Mouse (Mus musculus) left cerebral cortex, postnatal 14 days (tissue): ENCODE measurements around the gene Lmcd1. TPM values are rescaled to one million over a fixed set of nuclear protein-coding genes. Genes with fewer than 3 reads are reported as not detected.

Experiments
- DNase-seq, 2 experiments: peaks; one replicate each; pipeline ENCODE4 v3.0.0; 2021 to 2022; ENCODE audit warnings: low spot score in 2 of 2, mixed read lengths in 1 of 2
- intact Hi-C: fragments of 180-260 bp; cut with DNase I; formaldehyde crosslinking; loops from one replicate; pipeline ENCODE4 v1.15.1; 2025
- total RNA-seq, 2 experiments: library from RNA; stranded (reverse); gene quantifications; 2 replicates each; pipeline ENCODE4 v1.2.3; 2021

The Lmcd1 gene
- total RNA-seq, 2 experiments from 2014 or later = 17.4 to 23.4 TPM

DNA sequence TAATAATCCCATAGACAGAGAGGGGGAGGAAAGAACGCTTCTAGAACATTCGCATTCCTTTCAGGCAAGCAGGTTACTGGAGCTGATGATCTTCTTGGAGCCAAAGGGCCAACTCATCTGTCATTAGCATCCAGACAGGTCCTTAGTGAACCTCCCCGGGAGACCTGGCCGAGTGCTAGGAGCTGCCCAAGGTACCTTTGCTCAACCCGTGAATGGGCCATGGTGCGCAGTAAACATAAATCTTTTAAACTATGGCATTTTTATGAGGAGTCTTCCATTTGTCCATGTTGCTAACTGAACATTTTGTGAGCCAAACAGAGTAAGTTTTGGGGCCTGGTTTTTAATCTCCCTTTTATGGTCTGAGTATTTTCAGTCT is 57.7 kb downstream of the Lmcd1 start:
- intact Hi-C loops = no loop called here
- no peak for DNase-seq

DNA sequence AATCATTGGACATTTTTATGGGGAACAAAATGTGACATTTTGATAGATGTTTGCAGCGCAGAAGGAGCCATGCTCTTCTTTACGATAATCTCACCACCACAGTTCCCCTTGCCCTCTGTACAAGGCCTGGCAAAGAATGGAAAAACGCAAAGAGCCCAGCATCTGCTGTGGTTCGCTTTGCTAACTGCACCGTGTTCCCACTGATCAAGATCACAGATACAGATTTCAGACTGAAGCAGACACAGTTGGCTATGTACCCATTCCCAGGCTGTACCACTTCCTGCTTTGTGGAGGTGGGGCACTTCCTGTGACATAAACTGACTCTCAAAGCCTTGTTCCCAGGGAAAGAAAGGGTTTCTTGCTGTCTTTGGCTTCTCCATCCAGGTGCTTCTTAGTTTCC is 60.4 kb downstream of the Lmcd1 start:
- no peak for DNase-seq
- intact Hi-C loops = no loop called here

DNA sequence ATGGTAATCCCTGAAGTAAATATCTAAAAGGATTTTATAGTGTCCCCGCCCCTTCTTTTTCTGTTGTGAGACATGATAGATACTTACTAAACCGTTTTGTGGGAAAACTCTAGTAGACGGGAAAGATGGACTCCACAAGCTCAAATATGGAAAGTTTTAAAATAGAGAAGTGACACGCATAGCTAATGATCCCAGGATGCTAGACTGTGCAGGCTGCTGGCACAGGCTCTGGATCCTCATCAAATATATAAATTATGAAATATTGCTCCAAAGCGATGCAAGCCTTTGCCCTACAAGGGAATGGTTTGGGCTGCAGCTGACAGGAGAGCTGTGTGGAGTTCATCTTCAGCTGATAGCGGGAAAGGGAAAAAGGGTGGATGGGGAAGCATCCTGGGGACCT is 64.1 kb downstream of the Lmcd1 start:
- intact Hi-C loops = no loop called here
- no peak for DNase-seq

DNA sequence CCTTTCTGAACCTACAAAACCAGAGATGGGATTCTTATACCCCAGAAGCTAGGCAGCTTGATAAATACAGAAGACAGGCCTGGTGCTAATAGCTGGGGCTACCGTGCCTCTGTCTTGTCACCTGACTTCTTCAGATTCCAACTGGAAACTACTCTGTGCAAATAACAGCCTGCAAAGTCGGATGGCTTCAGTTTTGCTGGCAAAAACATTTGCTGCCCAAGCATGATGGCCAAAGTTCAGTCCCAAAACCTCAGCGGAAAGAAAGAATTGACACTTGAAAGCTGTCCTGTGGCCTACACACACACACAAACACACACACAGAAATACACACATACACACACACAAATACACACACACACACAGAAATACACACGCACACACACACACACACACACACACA is 65.5 kb downstream of the Lmcd1 start:
- intact Hi-C loops = no loop called here

DNA sequence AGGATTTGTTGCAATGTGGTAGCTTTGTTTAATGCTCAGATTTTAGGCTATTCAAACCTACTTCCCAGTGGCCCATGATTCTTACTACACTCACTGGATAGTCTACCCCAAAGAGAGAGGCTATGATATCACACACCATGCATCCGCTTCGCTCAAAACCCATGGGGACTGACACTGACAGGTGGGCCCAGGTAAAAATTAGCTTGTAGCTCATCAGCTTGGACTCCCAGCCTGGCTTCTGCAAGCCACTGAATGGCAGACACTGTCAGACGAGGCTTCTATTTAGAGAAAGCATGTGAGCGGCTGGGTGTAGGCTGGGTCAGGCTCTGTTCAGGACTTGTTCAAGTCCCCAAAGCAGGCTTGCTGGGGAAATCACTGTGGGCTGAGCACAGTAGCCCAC is 76.9 kb downstream of the Lmcd1 start:
- no peak for DNase-seq
- intact Hi-C loops = no loop called here

More for the DNA sequence above, 65.5 kb downstream of the Lmcd1 start:
- DNase-seq = no peak

DNA sequence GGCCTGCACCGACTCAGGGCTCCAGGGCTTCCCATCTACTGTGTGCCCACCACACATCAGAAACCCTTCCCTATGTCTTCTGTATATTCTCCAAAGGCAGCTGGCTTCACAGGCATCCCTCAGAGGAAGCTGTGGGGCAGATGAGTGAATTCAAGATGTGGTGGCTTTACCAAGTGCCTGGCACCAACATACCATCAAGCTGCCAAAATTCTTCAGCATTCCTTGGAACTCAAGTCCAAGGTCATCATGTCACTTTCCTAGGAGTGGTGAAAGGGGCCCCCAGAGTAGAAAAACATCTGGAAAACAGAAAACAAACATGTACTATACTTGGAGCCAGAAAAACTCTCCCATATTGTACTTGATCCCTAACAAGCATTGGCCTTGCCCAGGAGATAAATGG is 85.8 kb downstream of the Lmcd1 start:
- intact Hi-C loops = no loop called here

DNA sequence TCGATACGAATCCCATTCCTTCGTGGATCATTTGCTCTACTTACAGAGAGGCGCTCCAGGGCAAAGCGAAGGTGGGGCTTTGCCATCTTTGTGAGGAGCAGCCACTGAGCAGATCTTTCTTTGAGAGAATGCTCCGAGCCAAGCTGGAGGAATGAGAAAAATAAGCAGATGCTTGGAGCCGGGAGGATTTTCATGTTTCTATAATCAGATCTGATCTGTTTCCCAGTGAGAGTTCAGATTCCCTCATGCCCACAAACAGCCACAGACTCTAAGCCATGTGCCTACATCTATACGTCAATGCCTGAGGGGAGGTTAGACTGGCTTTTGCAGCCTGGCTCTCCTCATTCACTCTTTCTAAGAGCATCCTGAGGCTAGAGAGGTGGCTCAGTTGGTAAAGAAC is 87.1 kb downstream of the Lmcd1 start:
- peak; percentile 48 to 56 for DNase-seq
- intact Hi-C loops = no loop called here

More for the DNA sequence above, 85.8 kb downstream of the Lmcd1 start:
- DNase-seq = no peak

DNA sequence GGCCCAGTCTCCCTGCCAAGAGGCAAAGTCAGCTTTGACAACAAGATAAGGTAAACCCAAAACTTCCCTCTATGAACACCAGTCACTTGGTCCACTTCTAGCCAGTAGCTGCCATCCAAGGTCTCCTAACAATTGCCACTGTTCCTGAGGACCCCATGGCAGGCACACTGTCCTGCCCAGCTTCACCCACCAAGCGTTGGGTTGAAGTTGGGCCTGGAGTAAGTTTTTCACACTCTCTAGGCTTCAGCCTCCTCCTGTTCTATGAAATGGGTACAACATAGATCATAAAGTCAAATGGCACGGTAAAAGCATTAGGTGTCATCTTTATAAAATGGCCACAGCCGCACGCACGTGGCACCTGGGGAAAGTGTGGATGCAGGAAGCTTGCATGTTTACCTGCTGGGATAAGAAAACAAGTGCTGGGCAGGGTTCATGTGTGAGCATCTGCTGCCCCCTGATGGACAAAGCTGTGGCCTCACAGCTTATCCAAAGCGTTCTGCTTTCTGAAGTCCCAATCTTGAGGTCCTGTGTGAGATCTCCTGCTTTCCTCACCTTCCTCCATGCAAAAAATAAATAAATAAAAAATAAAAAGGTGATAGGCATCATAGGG is 88.9 kb downstream of the Lmcd1 start:
- DNase-seq = peak; percentile 81 to 85
- intact Hi-C loops = loop anchor here (1.0 kb wide), 1 partner anchor 155 kb away; no protein-coding TSS in a partner anchor

DNA sequence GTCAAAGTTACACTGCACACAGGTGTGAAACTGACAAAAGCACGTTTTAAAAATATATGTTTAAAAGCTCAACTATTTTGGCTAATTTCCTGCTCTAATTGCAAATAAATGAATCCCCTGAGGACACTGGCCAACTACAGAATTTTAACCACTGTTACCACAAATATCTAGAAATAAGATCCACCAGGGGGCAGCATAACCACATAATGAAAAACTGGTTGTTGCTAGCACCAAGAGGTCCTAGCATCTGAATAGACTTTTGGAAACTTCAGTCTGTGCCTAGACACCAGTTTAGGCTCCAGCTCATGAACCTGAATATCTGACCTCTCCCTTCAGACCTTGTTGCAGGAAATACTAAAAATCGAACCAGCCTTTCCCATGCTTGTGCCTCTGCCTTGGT is 91.0 kb downstream of the Lmcd1 start:
- intact Hi-C loops = no loop called here

DNA sequence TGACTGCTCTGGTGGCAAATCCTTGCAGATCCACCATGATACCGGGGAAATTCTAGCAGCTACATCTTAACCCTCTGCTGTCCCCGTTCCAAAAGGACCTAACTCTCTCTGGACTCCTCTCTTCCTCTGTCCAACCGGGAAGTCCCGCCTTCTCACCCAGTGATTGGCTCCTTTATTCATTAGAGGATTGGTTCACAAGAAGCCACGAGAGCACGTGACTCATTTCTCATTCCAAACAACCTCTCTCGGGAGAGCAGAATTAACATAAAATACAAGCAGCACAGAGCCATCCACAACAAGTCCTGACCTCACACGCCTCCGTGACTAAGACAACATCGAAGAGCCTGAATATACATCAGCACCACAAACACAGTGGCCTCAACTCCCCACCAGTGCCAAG is 91.7 kb downstream of the Lmcd1 start:
- no peak for DNase-seq
- intact Hi-C loops = no loop called here

More for the DNA sequence above, 91.0 kb downstream of the Lmcd1 start:
- DNase-seq = peak; percentile 74 to 76

DNA sequence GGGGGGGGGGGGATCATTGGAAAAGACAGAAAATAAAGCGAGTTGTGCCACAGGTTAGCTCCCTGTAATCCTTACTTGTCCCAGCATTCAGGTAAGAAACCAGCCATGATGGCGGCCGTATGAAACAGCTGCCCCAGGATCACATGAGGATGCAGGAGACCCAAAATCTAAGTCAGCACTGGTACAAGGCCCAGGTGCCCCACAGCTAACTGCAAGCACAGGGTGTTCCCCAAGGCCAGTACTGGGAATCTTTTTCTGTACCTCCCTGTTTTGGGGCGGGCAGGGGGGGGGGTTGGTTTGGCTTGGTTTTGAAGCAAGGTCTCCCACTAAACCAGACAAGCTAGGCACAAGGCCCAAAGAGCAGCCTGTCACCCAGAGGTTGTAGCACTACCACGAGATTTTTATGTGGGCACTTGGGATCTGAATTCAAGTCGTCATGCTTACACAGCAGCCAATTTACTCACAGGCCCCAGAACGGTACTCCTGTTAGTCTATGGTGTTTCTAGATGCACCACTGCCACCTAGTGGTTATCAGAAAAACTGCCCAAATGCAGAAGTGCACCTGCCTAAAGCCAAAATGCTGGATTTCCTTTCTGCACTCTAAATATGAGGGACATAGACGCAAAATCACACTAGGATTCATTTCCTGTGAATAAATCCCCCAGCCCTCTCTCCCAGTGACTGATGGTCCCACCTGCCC is 100.5 kb downstream of the Lmcd1 start:
- intact Hi-C loops = loop anchor here (5.0 kb wide), 1 partner anchor 108 kb away; no protein-coding TSS in a partner anchor
- DNase-seq = peak; percentile 37 to 51

DNA sequence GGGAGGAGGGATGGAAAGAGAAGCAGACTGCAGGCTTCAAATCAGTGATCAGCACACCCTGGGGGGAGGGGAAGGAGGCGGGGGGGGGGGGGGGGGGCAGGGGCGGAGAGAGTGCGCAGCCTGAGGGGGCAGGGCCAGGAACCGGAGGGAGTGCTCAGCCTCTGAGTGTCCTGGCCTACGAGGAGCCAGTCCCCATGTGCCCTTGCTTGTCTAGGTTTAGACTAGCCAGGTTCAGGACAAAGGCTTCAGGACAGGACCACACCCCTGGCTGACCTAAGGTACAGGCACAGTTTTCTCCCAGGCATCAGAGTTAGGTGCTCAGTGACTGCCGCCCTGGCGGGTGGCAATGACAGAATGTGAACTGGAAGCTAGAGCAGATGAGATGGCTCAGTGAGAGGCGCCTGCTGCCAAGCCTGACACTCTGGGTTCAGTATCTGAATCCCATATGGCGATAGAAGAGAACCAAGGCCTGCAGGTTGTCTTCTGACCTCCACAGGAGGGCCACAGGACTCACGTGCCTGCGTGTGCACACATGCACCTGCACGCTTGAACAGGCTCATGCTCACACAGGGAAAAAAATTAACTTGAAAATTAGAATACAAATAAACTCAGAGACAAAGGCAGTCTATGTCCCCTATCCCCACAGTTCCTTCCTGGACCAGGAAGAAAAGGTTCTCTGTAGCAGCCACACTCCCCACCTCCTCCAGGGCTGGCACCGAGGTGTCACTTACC is 102.3 kb downstream of the Lmcd1 start:
- no peak for DNase-seq
- intact Hi-C loops = no loop called here

DNA sequence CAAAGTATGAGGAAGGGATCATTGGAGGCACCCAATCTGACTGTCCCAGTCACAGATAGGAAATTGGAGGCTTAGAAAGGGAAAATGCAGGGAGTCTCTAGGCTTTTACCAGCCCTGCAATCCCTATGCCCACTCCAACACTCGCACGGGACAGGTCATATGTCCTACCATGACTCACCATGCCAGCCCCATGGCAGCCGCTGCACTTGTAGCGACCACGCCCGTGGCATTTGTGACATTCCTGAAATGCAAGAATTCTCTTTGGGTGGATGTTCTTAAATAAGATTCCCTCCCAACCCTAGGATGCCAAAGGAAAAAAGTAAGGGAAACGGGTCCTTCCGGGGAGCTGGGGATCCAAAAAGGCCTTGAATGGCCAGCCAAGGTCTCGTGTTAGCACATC is 105.5 kb downstream of the Lmcd1 start:
- intact Hi-C loops = no loop called here
- no peak for DNase-seq

Other genes with a start within 250 kb of the Lmcd1 start
- under 1 TPM; 0.32 to 0.72 TPM for gene Ssu2, start 114.3 kb downstream of the Lmcd1 start, total RNA-seq
- gene Cav3, start 185.7 kb downstream of the Lmcd1 start, total RNA-seq = under 1 TPM; 0.30 to 0.42 TPM
- gene Oxtr, start 216.2 kb downstream of the Lmcd1 start, total RNA-seq = 10 to 100 TPM in 1 of 2 experiments, 1 to 10 TPM in 1; 9.4 to 10.6 TPM